Mouse (Mus musculus): ENCODE results near the gene Ankrd11. TPM values are rescaled to one million over a fixed set of nuclear protein-coding genes. Genes with fewer than 3 reads are reported as not detected.
"Not testable (repeated sequence)": the region's sequence is repeated elsewhere in the genome, so short reads cannot be mapped to it uniquely, and the experiment has no call there.

Ankrd11 gene
- total RNA-seq, 4 experiments from 2014 or later: 146 to 152 (median 151) TPM

DNA sequence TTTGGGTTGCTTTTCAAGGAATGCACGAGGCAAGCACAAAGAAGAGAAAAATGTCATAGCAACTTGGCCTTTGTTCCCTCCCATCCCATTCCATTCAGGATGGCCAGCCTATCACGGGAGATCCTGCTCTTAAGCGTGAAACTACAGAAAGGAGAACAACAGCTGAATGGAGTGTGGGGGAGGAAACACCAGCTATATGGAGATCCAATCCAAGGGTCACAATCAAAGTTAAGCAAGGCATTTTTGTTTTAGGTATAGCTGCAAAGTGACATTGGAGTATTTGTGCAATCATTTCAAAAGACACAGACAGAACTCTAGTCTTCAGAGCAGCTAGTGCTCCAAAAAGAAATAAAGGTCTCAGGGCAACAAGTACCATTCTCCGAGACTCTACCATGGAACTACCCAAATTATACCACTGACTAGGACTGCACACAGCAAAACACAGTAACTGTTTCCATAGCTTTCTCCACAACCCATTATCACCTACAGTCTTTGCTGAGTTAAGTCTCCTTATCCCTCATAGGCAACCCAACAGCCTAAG, 1.9 kb downstream of the Ankrd11 start:
- no peak for DNase-seq (ENCODE audit: low spot score in 2 of 2)

DNA sequence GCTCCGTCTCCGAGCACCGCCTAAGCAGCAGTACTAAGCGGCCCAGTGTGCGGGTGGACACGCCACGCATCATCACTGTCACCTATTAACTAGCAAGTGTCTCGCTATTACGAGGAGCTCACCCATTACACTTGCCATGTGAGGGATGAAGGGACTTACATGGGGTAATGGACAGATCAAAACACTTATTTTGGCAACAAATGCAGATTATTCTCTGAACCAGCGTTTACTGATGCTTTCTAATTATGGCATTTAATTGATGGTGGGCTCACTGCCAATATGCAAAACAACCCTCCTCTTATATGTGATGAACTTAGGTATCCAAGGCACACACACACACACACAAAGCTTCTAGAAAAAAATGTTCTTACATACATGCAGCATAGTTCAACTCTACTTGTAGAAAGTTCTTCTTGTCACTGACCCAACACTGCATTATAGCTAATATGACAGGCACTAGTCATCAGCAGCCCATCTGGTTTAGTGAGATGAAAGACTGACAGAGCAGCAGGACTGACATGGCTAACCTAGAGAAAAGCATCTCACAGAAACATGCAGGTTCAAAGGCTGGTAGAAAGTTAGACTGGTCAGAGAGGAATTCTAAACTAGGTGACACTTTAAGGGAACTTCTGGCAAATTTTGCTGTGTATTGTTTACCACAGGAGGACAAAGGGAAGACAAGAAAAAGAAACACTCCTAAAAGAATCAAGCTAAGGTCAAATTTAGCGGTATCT, 2.5 kb downstream of the Ankrd11 start:
- DNase-seq (ENCODE audit: low spot score in 2 of 2): no peak

DNA sequence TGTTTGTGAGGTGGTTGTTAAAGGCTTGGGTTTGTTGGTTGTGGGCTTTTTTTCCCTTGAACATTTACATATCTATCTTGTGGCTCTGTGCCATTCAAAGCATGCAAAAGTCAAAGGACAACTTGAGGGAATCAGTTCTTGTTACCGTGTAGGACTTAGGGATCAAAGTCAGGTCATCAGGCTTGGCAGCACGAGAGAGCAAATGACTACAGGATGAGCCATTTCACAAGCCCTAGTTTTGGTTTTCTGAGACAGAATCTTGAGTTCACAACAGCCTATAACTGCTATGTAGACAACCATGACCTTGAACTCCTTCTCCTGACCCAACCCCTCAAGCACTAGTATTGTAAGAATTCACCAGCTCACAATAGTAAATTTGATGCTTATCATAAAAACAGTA, 3.7 kb downstream of the Ankrd11 start:
- DNase-seq (ENCODE audit: low spot score in 2 of 2): no peak

DNA sequence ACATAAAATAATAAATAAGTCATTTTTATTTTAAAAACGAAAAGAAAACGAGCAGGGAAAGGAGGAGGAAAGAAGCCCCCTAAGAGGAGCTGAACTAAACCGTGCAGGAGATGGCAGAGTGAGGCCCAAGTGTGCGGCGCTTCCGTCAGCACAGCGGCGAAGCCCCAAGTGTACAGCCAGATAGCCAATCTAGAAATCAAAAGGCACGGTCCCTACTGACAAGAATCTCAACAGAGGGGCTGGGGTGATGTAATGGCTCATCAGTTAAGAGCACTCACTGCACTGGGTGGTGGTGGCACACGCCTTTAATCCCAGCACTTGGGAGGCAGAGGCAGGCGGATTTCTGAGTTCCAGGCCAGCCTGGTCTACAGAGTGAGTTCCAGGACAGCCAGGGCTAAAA, 4.6 kb downstream of the Ankrd11 start:
- no peak for DNase-seq (ENCODE audit: low spot score in 2 of 2)

DNA sequence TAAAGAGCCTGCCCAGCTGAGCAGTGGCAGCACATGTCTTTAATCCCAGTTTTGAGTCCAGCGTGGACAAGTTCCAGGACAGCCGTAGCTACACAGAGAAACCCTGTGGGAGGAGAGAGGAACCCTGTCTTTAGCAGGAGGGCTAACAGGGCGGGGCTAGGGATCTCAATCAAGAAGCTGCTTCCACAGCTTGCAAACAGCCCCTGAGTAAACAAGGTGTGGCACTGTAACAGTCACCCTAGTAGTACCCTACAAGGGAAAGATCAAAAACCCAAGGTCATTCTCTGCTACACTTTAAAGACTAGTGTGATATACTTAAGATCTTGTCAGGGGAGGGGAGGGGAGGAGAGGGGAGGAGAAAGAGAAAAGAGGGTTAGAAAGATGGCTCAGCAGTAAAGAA, 5.1 kb downstream of the Ankrd11 start:
- DNase-seq (ENCODE audit: low spot score in 2 of 2): no peak

DNA sequence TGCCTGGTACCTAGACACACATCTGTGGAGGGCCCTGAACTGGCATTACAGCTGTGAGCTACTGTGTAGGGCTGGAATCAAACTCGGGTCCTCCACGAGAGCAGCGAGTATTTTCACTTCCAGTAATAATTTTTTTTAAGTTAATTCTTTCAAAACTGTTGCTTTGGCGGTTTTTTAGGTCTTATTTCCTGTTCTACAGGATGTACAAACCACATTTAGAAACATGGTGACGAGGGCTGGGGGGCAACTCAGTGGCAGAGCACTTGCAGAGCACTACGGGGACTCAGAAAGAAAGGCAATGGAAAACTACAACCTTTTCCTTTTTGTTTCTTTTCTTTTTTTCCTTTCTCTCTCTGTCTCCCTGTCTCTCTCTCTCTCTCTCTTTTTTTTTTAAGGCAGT, 7.9 kb downstream of the Ankrd11 start:
- no peak for DNase-seq (ENCODE audit: low spot score in 2 of 2)

DNA sequence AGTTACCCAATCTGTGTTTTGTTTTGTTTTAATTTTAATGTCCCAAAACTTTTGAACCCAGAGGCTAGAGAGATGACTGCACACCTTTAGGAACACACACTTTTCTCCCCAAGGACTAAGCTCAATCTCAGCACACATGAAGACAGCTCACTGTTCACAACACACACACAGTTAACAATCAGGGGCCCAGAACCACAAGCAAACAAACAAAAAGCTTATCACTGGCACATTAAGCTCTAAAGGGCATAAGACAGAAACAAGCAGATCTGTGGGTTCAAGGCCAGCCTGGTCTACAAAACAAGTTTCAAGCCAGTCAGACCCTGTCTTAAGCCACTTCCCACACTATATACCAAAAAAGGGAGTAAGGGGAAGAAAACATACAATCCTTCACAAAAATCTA, 8.6 kb downstream of the Ankrd11 start:
- DNase-seq (ENCODE audit: low spot score in 2 of 2): no peak

DNA sequence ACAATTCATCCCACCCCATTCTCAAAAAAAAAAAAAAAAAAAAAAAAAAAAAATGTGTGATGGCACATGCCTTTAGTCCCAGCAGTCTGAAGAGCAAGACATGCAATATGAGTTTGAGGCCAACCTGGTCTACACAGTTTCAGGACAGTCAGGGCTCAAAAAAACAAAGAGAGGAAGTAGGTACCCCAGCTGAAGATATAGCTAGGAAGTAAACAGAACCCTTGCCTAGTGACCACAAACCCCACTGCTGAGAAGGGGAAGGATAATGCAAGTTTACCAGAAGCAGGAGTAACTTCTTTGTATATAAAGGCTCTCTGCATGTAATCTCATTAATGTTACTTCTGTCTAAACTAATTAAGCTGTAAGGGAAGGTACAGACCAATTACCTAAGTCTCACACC, 9.3 kb downstream of the Ankrd11 start:
- no peak for DNase-seq (ENCODE audit: low spot score in 2 of 2)

DNA sequence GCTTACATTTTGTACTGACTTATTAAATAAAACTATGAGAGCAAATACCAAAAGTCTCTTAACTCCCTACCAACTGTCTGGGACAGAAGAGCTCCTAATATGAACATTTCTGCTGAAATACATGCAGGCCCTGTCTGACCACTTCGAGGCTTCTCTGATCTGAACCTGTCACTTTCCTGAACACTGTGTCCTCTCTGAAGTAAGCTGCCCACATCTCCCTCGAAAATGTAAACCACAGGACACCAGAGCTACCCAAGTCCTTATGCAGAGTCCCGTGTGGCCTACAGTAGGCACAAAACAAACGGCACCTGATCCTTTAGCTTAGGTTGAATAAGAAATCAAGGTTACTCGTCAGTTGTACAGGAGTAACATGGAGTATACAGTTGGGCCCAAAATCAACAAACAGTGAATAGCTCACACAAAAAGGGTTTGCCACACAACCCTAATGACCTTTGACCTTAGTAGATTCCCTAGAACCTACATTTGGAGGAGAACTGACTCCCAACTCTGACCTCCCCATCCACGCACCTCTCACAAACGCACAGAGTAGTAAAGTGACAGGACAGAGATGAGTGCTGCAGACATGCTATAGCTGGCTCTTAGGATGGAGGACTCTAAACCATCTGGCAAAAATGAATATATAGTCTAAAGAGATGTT, 10.6 kb downstream of the Ankrd11 start:
- no peak for DNase-seq (ENCODE audit: low spot score in 2 of 2)

DNA sequence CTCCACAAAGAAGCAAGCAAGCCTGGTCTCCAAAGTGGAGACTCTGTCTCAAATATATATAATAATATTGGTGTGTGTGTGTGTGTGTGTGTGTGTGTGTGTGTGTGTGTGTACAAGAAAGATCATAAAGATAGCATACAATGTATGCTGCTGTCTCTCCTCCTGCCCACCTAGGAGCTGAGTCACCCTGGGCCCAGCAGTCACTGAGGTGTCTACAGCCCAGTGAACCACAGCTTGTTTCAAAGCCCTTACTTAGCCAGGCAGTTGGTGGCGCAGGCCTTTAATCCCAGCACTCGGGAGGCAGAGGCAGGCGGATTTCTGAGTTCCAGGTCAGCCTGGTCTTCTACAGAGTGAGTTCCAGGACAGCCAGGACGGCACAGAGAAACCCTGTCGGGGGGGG, 12.0 kb downstream of the Ankrd11 start:
- not testable (repeated sequence) for DNase-seq (ENCODE audit: low spot score in 2 of 2)

DNA sequence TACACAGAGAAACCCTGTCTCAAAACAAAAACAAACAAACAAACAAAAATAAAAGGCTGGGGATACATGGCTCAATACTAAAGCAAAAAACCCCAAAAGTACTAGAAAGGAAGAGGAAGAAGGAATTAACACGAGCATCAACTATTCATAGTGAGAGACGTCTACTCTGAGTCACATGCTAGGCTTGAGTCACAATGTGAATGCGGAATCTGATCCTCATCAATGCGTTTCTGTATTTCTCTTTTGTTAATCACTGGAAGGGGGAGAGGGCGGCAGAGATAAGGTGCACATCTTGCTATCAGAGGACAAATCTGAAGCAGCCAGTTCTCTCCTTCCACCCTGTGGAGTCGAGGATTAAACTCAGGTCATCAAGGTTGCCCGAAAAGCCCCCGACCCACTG, 14.3 kb downstream of the Ankrd11 start:
- no peak for DNase-seq (ENCODE audit: low spot score in 2 of 2)

DNA sequence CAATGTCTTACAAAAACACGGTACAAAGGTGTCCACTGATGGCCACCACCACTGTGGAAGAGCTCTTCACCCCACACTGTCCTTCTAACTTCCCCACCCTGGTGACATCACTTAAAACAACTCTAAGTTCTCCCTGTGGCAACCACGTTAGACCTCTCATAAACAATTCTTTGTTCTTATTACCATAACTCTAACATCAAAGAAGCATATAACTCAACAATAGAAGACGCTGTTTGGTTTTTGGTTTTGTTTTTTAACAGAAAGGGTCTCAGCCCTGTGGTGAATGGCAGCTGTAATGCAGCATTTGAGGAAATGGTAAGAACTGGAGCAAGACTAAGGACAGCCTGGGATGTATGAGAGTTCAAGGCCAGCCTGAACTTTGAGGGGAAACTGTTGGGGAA, 16.1 kb downstream of the Ankrd11 start:
- DNase-seq (ENCODE audit: low spot score in 2 of 2): no peak

DNA sequence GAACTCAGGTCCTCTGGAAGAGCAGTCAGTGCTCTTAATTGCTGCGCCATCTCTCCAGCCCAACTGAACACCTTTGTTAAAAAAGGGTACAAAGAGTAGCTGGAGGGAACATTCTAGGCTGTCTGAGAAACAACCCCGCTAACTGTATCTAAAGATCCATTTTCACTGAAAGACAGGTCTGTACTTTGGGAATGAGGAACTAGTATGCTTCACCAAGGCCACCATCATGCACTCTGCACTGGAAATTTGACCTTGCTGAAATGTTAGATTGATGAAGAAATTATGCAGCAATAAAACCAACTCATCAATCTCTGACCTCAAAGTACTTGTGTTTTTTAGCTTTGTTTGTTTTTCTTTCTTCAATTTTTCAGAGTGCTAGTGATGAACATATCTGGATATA, 17.9 kb downstream of the Ankrd11 start:
- no peak for DNase-seq (ENCODE audit: low spot score in 2 of 2)

DNA sequence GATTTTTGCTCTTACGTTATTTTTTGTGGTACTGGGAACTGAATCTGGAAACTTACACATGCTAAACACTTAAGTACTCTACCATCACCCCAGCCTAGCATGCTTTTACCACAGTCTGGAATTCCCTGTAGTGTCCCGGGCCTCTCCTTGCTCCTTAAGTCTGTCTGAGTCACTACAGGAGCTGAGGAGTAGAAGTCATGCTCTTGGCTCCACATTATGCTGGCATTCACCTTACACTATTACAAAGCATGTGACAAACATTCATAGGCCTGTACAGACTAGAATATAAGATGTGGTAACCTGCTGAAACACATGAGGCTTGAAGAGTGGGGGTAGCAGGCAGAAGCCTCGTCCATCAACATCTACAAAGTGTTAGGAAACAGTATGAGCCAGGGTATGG, 19.4 kb downstream of the Ankrd11 start:
- DNase-seq (ENCODE audit: low spot score in 2 of 2): no peak

DNA sequence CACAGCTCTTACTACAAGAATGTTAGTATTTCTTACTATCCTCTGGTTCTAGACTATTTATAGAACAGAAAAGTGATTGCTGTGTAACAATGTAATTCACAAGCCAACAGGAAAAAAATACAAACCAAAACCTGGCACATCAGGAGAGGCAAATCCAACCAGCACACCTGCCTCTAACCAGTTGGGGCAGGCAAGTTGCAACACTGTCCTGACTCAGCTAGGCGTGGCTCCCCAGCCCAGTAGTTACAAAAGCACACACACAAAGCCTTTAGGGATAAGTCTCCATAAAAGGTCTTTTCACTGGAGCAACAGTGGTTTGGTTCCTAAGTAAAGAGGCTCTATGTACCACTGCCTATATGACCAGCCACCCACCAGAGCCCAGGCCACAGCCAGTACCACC, 20.8 kb downstream of the Ankrd11 start:
- DNase-seq (ENCODE audit: low spot score in 2 of 2): no peak

DNA sequence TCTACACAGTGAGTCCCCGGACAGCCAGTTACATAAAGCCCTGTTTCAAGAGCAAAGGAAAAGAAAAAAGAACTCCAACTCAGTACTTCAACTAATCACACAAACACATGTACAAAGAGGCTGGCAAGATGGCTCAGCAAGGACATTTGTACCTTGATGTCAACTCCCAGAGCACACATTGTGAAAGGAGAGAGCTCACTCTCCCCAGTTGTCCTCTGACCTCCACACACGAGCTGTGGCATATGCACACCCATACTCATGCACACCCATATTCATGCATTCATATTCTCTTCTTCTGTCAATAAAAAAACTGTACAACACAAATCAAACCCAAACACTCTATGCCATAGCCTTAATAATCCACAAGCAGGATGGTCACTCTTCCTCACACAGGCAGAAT, 21.2 kb downstream of the Ankrd11 start:
- no peak for DNase-seq (ENCODE audit: low spot score in 2 of 2)

DNA sequence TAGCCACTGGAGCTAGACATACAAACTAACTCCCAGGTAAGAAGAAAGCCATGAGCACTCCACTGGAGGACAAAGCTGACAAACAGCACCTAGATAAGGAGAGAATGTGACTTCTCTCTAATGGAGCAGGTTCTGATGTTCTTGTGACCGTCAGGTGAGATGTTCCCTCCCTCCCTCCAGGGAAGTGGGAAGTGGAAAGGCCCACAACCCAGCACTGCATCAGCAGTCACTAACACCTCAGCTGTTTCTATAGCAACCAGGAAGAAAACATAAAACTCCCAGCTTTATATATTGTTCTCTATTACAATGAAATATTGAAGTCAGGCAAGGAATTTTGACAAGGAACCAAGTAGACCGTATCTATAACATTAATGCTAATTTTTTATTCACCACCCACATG, 22.0 kb downstream of the Ankrd11 start:
- no peak for DNase-seq (ENCODE audit: low spot score in 2 of 2)

DNA sequence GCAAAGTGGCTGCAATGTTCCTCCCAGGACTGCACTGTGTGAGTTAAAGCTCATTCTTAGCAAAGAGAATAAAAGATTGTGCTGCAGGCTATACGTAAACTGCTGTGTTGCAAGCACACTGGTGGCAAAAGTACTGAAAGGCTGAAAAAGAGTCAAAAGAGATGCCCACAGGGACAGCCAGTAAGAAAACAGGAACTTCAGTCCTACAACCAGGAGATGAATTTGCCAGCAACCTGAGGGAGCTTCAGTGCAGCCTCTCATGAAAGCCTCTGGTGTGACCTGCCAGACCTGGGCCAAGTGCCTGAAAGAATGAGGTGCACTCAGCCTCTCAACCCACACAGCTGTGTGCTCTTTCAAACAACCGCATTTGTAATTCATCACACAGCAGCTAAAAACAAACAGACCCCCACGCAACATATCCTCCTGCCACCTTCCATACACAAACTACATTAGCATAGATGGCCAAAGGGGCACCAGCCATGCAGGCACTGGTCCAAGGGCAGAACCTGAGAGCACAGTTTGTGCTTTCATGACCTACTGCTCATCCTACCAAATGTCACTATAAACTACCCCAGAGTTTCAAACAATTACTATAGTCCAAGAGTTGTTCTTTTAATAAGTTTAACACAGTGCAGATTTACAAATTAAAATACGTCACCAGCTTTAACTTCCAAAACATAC, 23.5 kb downstream of the Ankrd11 start:
- DNase-seq (ENCODE audit: low spot score in 2 of 2): no peak

DNA sequence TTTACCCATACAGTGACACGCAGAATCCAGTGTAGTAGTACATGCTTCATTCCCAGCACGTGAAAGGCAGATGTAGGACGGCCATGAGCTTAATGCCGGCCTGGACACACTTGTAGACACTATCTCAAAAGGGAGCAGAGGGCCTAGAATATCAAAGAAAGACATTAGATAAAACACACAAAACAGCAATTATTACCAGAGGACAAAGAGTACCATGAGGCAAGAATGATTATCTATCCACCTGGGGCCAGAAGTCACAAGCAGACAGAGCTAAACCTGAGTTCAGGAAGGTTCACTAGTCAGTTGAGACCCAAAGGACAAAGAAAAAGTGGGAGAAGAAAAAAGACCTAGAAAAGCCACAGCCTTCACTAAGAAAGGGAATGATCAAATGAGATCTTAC, 24.9 kb downstream of the Ankrd11 start:
- DNase-seq (ENCODE audit: low spot score in 2 of 2): no peak

DNA sequence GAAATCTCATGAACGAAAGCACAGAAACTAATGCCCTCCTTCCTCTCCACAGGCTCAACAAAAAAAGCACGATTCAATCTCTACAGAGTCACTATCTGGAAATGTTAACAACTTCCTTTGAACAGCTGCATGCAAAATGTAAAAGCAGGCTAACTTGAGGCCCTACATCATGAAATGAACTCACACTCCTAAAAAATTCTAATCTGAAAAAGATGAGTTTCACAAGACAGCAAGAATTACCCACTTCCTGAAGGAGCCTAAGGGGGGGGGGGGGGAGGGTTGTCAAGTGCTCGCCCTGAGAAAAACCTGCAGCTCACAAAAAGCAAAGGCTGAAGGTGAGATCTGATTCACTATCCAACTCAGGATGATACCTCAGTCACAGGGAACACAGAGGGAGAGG, 27.0 kb downstream of the Ankrd11 start:
- no peak for DNase-seq (ENCODE audit: low spot score in 2 of 2)

DNA sequence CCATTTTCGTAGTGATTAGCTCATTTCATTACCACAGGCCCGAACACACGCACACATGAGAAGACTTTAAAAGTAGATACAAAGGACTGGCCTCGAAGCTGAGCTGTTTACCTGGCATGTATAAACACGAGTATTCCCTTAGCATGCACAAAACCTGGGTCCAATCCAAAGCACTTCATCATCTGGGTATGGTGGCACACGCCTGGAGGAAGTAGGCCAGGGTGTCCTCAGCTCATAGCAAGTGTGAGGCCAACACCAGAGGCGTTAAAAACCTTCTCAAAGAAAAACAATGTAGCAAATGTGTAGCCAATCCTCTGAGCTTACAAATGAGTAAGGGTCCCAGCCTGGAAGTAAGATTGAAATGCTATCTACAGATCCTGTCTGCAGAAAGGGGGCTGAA, 27.6 kb downstream of the Ankrd11 start:
- DNase-seq (ENCODE audit: low spot score in 2 of 2): no peak

DNA sequence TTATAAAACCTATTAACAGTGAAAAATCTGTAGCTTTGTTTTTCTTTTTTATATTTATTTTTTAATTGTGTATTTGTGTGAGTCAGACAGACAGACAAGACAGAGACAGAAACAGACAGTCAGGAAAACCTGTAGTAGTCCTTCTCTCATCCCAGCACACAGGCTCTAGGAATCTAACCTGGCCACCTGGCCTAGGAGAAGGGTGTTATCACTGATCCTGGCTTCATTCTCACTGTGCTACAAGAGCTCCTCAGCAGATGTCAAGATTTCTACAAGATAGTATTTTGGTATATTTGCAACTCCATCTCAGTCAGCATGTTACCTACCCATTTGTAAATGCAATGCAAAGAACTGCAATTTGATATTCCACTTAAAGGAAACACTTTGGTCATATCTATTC, 30.8 kb downstream of the Ankrd11 start:
- DNase-seq (ENCODE audit: low spot score in 2 of 2): no peak

DNA sequence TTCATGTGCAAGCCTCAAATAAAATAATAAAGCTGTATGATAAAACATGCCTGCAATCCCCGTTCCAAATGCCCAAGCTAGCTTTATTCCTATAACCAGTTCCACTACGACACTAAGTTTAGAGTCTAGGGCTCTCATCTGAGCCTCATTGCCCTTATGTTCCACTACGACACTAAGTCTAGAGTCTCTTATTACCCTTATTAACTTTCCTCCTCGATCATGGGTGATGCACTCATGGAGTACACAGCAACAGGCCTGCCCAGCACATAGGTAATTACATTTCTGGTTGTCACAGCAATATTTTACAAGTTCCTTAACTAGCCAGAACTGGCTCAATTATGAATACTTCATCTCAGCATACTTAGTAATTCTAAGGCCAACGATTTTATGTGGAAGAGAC, 36.3 kb downstream of the Ankrd11 start:
- DNase-seq (ENCODE audit: low spot score in 2 of 2): no peak
